Mouse (Mus musculus) cortical plate, adult 2 months (tissue): ENCODE measurements around the gene Ak5.

ENCODE experiments used
- CTCF ChIP-seq: fragments of 200-500 bp; IDR thresholded peaks from 2 replicates; pipeline ENCODE4 v1.5.1; 2011; ENCODE audit warnings: mild to moderate bottlenecking, control low read depth, low read length; ENCODE audit not compliant: insufficient read depth; ENCODE audit errors: extremely low read depth
- POLR2A ChIP-seq: fragments of 200-500 bp; IDR thresholded peaks from 2 replicates; pipeline ENCODE4 v1.6.1; 2011; ENCODE audit warnings: mild to moderate bottlenecking, low read length, control low read depth; ENCODE audit not compliant: insufficient read depth; ENCODE audit errors: extremely low read depth

- TF ChIP-seq CTCF (no peak), POLR2A (no peak)
Observed at GRCm38 (mm10) chr3:152620534-152620933, 47.6 kb downstream of the Ak5 start.
